Mouse (Mus musculus) heart, postnatal 10 days (tissue): ENCODE measurements around the gene Prkch. TPM values are rescaled to one million over a fixed set of nuclear protein-coding genes. Genes with fewer than 3 reads are reported as not detected.
"Not testable (repeated sequence)": the region's sequence is repeated elsewhere in the genome, so short reads cannot be mapped to it uniquely, and the experiment has no call there.

Experiments
- DNase-seq, 2 experiments: peaks; one replicate each; pipeline ENCODE4 v3.0.0; 2021
- intact Hi-C: fragments of 180-260 bp; cut with DNase I; formaldehyde crosslinking; loops from one replicate; pipeline ENCODE4 v1.15.1; 2025
- total RNA-seq, 2 experiments: library from RNA; stranded (reverse); gene quantifications; 2 replicates each; pipeline ENCODE4 v1.2.3; 2021

Prkch gene
- 10 to 100 TPM; 28.0 to 30.2 TPM for total RNA-seq

- peak; percentile 86 to 88 for DNase-seq
- intact Hi-C loops = loop anchor here (2.0 kb wide), 1 partner anchor 102 kb away; no protein-coding TSS in a partner anchor
Observed at GRCm38 (mm10) chr12:73584610-73585240, at the start of gene Prkch. TSS of gene Prkch (plus strand) at chr12:73584796.

- peak; percentile 16 to 17 for DNase-seq
- intact Hi-C loops = no loop called here
Observed at GRCm38 (mm10) chr12:73537499-73538138, 47.0 kb upstream of the Prkch start.

- intact Hi-C loops, DNase-seq: not testable (repeated sequence)
Observed at GRCm38 (mm10) chr12:73538139-73538508, 46.5 kb upstream of the Prkch start.

GRCm38 (mm10) chr12:73539151-73539550, 45.4 kb upstream of the Prkch start:
- intact Hi-C loops = no loop called here
- DNase-seq = peak; percentile 20 to 34

GRCm38 (mm10) chr12:73540402-73540801, 44.2 kb upstream of the Prkch start:
- no peak for DNase-seq
- intact Hi-C loops = no loop called here

GRCm38 (mm10) chr12:73543191-73543590, 41.4 kb upstream of the Prkch start:
- no peak for DNase-seq
- intact Hi-C loops = no loop called here

- intact Hi-C loops = no loop called here
- DNase-seq = no peak
Observed at GRCm38 (mm10) chr12:73544736-73545671, 39.6 kb upstream of the Prkch start.

- intact Hi-C loops = no loop called here
- peak; percentile 49 to 58 for DNase-seq
Observed at GRCm38 (mm10) chr12:73545672-73546085, 38.9 kb upstream of the Prkch start.

GRCm38 (mm10) chr12:73546086-73546711, 38.4 kb upstream of the Prkch start, which contains the start of gene Tmem30b:
TSS of gene Tmem30b (minus strand) at chr12:73546392.
- DNase-seq = no peak
- intact Hi-C loops = no loop called here

GRCm38 (mm10) chr12:73547646-73548045, 37.0 kb upstream of the Prkch start:
- intact Hi-C loops = no loop called here
- no peak for DNase-seq

- no peak for DNase-seq
Observed at GRCm38 (mm10) chr12:73548259-73548658, 36.3 kb upstream of the Prkch start.

GRCm38 (mm10) chr12:73554155-73554554, 30.4 kb upstream of the Prkch start:
- DNase-seq = peak; percentile 78 to 90
- intact Hi-C loops = loop anchor here (5.0 kb wide), 1 partner anchor 707 kb away; no protein-coding TSS in a partner anchor

More at GRCm38 (mm10) chr12:73548259-73548658, 36.3 kb upstream of the Prkch start:
- intact Hi-C loops = no loop called here

- no peak for DNase-seq
- intact Hi-C loops = no loop called here
Observed at GRCm38 (mm10) chr12:73558525-73559195, 25.9 kb upstream of the Prkch start.

GRCm38 (mm10) chr12:73560091-73560490, 24.5 kb upstream of the Prkch start:
- intact Hi-C loops = loop anchor here (10.0 kb wide), 1 partner anchor 345 kb away; the partner anchor contains the start of gene Hif1a
- DNase-seq = no peak

- DNase-seq = not testable (repeated sequence)
- intact Hi-C loops = loop anchor here (10.0 kb wide), 1 partner anchor 342 kb away; the partner anchor contains the start of gene Hif1a
Observed at GRCm38 (mm10) chr12:73563122-73563521, 21.5 kb upstream of the Prkch start.

GRCm38 (mm10) chr12:73564176-73564575, 20.4 kb upstream of the Prkch start:
- no peak for DNase-seq
- intact Hi-C loops = loop anchor here (1.0 to 10.0 kb wide), 5 partner anchors 31 to 729 kb away; partner anchors contain the start of gene Hif1a

GRCm38 (mm10) chr12:73564795-73565619, 19.6 kb upstream of the Prkch start:
- intact Hi-C loops = loop anchor here (1.0 to 10.0 kb wide), 5 partner anchors 30 to 728 kb away; partner anchors contain the start of gene Hif1a
- peak; percentile 18 to 45 for DNase-seq

GRCm38 (mm10) chr12:73565620-73565969, 19.0 kb upstream of the Prkch start:
- intact Hi-C loops = loop anchor here (2.0 to 10.0 kb wide), 4 partner anchors 29 to 727 kb away; partner anchors contain the start of gene Hif1a
- no peak for DNase-seq

GRCm38 (mm10) chr12:73574632-73575031, 10.0 kb upstream of the Prkch start:
- DNase-seq = peak in 1 of 2 experiments; percentile 39
- intact Hi-C loops = no loop called here
